Mouse (Mus musculus): ENCODE data around the gene Pde4dip.
A peak's percentile ranks its signal among the peaks of the same experiment; 100 is the strongest.

Pde4dip gene

DNA sequence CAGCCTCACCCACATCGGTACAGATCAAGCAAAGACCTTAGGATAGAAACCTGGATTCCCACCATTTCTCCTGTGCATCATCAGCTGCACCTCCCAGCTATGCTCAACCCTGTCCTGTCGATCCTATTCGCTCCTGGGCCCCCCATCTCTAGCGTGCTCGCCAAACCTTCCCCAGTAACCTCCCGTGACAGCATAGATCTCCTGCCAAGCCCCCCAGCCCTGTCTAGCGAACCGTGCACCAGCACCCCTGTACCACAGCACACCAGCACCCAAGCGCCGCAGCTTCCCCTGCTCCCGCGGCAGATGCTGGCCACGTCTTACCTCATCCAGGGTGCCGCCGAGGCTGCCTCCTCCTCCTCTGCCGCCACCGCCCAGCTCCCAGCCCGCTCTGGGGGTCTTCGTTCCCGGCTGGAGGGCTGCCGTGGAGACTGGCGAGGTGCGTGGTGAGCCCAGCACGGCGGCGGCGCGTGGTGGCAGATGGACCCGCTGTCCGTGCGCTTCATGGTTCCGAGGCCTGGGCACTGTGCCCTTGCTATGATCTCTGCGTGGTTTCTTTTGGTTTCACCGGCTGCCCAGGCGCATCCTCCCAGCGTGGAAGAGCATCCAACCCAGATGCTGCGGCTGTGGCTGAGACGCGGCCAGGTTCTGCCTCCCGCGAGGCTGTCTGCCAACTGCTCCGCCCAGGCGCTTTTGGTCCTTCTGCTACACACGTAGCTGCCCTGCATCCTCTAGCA is at the start of gene Pde4dip:
Gene Pde4dip (minus strand): TSS at position 540 of the 734 bp plus-strand sequence.
- DNase-seq (ENCODE audit: low spot score) = peak; percentile 8

GRCm38 (mm10) chr3:97937945-97938266 is 49.4 kb upstream of the Pde4dip start:
- no peak for DNase-seq (ENCODE audit: low spot score)

DNA sequence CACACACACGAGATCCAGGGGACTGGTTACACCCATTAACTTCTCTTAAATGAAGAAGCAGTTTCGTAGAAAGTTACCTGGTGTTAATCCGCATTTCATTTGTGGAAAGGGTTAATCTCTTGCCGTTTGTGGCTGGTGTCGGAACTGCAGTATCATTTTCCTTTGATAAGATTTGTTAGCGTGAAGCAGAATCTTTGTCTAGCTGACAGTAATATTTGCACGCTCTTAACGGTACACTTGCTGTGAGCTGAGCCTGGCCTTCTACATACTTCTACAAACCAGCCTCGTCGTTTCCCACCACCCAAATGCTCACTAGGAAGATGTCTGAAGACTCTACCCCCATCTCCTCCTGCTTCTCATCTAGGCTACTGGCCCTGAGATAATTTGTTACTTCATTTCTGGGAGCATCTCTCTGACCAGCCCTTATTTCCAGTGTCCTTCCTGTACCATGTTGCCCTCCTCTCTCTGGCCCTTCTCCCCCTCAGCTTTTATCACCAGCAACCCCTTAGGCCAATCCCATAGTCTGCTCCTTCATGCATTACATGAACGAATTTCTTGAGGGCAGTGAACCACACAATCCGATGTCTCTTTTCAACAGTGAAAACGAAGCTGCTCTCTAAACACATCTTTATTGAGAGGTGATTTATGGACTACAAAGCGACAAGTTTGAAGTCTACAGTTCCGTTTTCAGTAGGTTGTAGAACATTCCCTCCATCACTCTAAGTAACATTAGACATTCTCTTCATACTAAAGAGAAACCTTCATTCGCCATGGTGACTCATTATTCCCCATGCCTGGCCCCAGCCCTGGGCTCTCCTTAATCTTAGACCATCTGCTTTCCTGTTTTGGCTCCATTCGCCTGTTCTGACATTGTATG is 48.8 kb upstream of the Pde4dip start:
- peak; percentile 53 for DNase-seq (ENCODE audit: low spot score)

- DNase-seq (ENCODE audit: low spot score) = peak; percentile 49
These were observed 46.1 kb upstream of the Pde4dip start for GRCm38 (mm10) chr3:97934331-97935300.

DNA sequence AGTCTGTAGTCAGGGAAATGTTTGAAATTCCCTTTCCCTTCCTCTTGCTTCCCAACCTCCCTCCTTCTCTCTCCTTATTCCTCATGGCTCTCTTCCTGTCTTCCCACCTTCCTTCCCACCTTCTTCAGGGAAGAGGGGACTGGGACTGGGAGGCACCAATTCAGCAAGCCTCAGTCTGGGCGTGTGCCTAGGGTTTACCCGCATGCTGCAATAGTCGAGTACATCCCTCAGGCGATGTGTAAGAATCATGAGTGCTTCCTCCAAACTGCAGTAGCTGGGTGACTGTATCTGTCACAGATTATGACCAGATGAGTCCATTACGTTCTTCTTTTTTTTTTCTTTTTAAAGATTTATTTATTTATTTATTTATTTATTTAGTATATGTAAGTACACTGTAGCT is 45.3 kb upstream of the Pde4dip start:
- no peak for DNase-seq (ENCODE audit: low spot score)

DNA sequence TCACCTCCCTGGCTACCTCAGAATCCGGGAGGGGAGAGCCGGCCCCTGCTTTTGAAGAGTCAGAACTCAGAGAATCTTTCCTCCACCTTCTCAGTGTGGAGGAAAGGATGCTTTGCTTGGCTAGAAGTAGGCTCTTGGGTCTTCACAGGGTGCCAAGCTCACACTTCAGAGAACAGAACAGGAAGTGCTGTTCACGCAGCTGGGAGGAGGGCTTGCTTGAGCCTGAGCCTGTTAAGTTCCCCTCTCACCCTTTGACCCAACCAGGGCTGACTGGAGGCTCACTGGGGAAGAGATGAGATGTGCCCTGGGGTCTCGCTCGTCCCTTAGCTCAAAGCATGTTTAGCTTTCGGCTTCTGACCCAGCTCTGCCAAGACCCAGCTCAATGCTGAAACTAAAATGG is 44.7 kb upstream of the Pde4dip start:
- DNase-seq (ENCODE audit: low spot score) = no peak

- no peak for DNase-seq (ENCODE audit: low spot score)
These were observed 44.3 kb upstream of the Pde4dip start for GRCm38 (mm10) chr3:97932771-97933170.

DNA sequence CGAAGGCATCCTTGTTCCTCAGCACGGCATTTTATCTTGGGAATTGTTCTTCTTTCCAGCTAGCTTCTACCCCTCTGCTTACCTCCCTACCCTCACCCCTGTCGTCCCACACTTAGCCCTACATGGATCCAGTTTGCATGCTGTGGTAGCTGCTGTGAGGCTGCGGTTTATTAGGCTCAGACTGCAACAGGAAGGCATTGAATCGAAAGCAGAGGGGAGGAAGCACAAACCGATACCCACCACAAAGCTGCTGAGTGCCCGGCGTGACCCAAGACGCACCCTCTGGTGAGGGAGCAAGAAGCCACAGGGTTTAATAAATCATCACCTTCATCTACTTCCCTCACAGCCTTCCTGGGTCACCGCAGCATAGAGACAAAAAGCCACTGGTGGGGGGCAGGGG is 43.6 kb upstream of the Pde4dip start:
- no peak for DNase-seq (ENCODE audit: low spot score)

DNA sequence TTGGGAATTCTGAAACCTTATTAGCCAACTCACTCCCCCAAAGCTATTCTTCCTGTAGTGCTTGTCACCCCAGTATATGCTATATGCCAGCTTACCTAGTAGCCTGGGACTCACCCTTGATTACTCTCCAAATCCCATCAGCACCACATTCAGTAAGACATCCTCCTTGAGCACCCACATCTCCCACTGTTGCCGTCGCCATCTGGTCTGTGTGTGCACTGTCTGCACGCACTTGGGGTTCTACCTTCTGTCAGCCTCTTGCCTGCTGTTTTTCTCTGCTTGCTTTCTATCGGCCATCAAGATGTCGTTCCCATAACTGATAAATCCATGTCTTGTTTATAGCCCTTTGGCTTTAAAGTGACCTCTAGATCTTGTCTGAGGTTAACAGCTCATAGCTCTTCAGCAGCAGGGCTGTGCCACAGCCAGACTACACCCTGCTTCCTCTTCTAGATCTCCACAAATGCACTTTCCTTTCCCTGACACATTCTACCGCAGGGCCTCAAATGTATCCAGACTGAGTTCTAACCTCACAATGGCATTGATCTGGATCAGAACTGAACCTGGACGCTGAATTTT is 42.9 kb upstream of the Pde4dip start:
- no peak for DNase-seq (ENCODE audit: low spot score)

DNA sequence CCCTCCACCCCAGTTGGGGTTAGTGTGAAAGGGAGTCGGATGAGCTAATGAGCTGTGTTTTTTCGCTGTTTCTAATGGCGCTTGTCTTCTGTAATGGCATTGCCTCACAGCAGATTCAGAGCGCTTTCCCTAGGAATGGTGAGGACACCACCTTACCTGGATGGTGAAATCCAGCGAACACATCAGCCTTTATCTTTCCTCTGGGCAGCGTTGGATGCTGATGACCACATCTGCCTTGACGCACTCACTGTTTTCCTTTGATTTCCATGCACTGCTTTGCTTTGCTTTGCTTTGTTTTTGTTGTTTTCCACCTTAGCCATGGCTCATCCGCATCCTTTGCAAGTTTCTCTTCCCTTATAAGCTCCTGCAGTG is 42.3 kb upstream of the Pde4dip start:
- DNase-seq (ENCODE audit: low spot score) = no peak

DNA sequence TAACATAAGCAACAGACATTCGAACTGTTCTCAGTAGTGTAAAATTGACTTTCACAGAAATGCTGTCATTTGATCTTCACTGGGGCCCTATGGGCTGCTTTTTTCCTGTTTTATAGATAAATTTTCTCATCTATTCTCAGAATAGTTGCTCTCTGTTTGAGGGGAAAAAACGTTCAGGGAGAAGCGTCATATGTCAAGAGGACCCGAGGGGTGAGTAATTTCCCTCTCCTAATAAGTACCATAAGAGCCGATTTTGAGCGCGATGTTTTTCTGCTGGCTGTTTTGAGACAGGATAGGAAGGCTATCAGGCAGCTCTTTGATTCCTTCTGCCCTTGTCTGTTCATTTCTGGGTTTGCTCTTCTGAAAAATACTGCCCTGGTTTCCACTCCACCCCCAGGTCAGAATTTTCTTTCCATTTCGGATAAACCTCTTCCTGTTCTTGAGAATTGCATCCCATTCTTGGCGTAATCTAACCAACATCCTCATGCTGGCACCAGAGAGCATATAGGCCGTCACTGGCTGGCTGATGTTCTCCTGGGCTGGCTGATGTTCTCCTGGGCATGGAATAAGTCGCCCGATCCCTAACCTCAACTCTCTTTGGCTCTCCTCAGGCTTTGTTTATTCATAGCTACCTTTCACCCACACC is 41.8 kb upstream of the Pde4dip start:
- DNase-seq (ENCODE audit: low spot score) = peak; percentile 46

DNA sequence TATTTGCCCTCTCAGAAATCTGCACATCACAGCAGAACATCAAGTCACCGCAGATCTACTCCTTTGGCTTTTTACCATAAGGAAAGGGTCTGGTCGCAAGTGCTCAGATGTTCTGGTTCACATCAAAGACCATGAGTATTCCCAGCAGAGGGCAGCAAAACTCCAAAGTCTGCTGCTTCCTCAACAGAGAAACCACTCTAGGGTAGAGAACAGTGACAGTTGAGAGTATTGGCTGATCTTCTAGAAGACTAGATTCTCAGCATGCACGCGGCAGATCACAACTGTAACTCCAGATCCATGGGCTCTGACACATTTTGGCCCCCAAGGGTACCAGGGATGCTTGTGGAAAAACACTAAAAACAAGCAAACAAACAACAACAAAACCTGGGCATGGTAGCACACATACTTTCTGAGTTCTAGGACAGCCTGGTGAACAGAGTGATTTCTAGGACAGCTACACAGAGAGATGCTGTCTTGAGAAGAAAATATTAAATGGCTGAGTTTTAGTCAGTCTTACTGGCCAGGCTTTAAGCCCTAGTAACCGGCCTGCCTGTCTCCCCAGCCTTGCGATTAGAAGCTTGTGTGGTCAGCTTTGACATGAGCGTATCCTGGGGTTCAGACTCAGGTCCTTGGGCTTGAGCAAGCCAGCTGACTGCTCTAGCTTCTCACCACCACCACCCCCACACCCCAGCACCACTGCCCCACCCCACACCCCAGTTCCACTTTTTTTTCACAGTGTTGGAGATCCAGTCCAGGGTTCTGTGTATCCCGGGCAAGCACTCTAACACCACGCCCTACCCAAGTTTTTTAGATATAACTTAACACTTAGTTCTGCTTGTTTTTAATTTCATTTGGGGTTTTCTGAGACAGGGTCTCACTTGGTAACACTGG is 40.7 kb upstream of the Pde4dip start:
- peak; percentile 94 for DNase-seq (ENCODE audit: low spot score)

- no peak for DNase-seq (ENCODE audit: low spot score)
These were observed 38.8 kb upstream of the Pde4dip start for GRCm38 (mm10) chr3:97927322-97927721.

DNA sequence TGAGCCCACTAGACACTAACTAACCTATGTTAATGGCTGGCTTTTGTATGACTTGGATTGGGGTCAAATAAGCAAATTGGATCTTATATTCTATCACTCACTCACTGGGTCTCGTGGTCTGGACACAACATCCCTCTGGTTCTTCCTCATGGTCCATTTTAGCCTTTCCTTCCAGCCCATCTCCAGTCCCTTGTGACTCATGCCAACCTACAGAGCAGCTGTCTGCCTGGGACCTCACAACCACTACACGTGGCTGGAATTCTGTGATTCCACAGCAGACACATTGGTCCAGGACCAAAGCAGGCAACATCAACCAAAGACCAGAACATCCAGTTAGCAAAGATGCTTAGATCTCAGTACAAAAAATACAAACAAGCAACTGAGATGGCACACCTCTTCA is 36.7 kb upstream of the Pde4dip start:
- no peak for DNase-seq (ENCODE audit: low spot score)

DNA sequence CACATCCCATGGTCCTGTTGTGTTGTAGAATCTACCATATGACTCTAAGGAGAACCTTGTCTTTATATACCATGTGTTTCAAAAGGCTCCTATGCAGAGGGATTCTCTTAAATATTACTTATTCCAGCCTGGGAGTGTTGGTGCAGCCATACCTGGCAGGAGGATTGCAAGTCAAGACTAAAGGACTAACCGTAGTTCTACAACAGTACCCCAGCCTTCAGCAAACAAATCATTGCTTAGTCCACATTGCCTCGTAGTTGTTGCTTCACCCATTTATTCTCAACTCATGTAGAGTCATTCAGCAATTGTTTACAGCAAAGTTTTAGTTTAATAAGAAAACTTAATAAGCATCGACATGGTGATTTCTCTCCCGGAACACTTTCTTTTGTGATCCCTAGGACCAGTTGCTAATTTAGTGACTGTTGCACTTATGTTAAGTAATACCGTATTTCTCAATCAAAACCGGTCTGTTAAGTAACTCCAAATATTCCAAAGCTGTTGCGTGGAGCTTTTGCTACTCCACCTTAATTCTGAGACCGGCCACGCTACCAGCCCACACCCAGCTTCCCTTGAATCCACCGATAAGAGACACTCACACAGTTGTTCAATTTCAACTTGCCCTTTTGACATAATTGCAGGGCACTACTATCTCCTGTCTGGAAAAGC is 30.5 kb upstream of the Pde4dip start:
- no peak for DNase-seq (ENCODE audit: low spot score)

- peak; percentile 36 for DNase-seq (ENCODE audit: low spot score)
These were observed 26.6 kb upstream of the Pde4dip start for GRCm38 (mm10) chr3:97915081-97915480.

GRCm38 (mm10) chr3:97911093-97911492 is 22.6 kb upstream of the Pde4dip start:
- DNase-seq (ENCODE audit: low spot score) = no peak

DNA sequence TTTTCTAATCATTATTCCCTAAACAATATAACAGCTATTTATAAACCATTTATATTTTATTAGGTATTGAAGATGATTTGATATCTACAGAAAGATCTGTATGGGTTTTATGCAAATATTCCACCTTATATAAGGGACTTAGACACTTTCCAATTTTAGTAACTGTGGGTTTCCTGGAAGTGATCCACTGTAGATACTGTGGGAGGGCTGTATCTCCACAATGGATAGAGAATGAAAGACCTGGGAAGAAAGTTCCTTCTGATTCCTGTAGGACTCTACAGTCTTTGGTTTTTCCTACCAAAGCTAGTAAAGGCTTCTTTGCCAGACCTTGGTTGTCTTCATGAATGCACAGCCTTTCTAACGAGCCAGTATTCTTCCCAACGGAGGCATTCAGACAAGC is 21.2 kb upstream of the Pde4dip start:
- DNase-seq (ENCODE audit: low spot score) = no peak

DNA sequence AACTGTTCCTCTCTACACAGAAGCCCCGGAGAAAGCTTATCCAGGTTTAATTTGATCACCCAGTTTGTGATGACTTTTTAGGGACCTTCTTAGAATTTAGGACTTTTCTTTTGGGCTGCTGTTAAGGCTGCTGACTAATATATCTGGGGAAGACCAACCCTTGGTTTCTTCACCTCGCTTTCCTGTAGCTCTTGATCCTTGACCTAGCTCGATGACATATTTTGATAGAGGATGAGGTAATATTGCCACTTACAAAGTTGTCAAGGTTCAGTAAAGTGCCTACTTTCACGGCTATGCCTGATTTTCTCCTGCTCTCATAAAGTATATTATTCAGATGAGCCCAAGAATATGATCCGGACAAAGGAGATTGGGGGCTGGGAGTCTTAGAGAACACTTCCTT is 13.1 kb upstream of the Pde4dip start:
- DNase-seq (ENCODE audit: low spot score) = no peak
